Mouse (Mus musculus) spleen, adult 18-20 months (tissue): ENCODE measurements at regions not wholly inside any gene's neighbourhood (a gene's known extent, or its start where the extent isn't known, plus 50 kb on each side); places are given as distances from the start of the nearest gene placed in this dataset.

Experiments used
- DNase-seq, 2 experiments: peaks; one replicate each; pipeline ENCODE4 v3.0.0; 2022; ENCODE audit warnings: mixed read lengths in 2 of 2

- DNase-seq, result no peak
Measured at GRCm38 (mm10) chr9:89532435-89532834, 90.5 kb downstream of the Minar1 start.

- no peak for DNase-seq
Measured at GRCm38 (mm10) chr9:89524137-89524536, 98.8 kb downstream of the Minar1 start.

- no peak for DNase-seq
Measured at GRCm38 (mm10) chr9:89523705-89524104, 99.2 kb downstream of the Minar1 start.

GRCm38 (mm10) chr9:89508407-89509101, 114.4 kb downstream of the Minar1 start:
- no peak for DNase-seq

- no peak for DNase-seq
Measured at GRCm38 (mm10) chr9:89502083-89502482, 120.8 kb downstream of the Minar1 start.

GRCm38 (mm10) chr9:89497399-89497749, 125.6 kb downstream of the Minar1 start:
- DNase-seq, result no peak

- no peak for DNase-seq
Measured at GRCm38 (mm10) chr9:89496729-89497398, 126.1 kb downstream of the Minar1 start.

GRCm38 (mm10) chr9:89487601-89488000, 135.3 kb downstream of the Minar1 start:
- DNase-seq, result no peak

GRCm38 (mm10) chr9:89479406-89479805, 143.5 kb downstream of the Minar1 start:
- no peak for DNase-seq

GRCm38 (mm10) chr9:89461190-89461589, 161.7 kb downstream of the Minar1 start:
- peak in 1 of 2 experiments; percentile 25 for DNase-seq

GRCm38 (mm10) chr9:89456666-89457065, 166.3 kb downstream of the Minar1 start:
- DNase-seq, result no peak

GRCm38 (mm10) chr9:89449656-89450055, 173.3 kb downstream of the Minar1 start:
- DNase-seq, result no peak
